ENCODE assay signal across 24 mouse cellular contexts in the genomic region with DNA sequence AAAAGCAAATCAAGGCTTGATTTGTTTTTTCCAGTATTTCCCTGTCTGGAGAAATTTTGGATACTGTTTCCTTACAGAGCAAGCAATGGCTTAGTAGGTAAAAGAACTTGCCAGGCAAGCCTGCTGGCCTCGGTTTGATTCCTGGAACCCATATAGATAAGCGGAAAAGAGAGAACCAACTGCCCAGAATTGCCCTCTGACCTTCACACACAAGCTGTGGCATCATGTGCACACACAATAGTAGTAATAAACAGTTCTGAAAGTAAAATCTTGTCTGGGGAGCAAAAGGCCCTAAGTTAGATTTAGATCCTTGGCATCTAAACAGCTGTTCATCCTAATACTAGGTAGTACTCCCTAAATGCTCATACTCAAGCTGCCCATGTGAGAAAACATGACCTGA. TPM values are rescaled to one million over a fixed set of nuclear protein-coding genes. Genes with fewer than 3 reads are reported as not detected.
DNase-seq lines count a peak whose midpoint lies in the region; ATAC-seq and TF ChIP-seq lines count a peak whose summit lies in the region.
"Had no signal": no experiment of that assay in that cellular context is flagged by ENCODE, and none has a peak within 500 bp of the region (broad histone marks: within the 10 kb centered on the region; RNA-seq: fewer than 3 reads in every experiment).

No protein-coding gene starts in this region.

- peaks cover 30% of the 10 kb centered on the region for H3K4me1 ChIP-seq in liver, adult 2 months (ENCODE audit: control insufficient read depth, insufficient read depth, low read length)
- peaks cover 25% of the 10 kb centered on the region for H3K4me1 ChIP-seq in intestine, embryonic 16.5 days (ENCODE audit: control insufficient read depth, insufficient read depth, low read length)
- no peaks in the 10 kb centered on the region; the same call in 1 of the 2 replicates for H3K4me1 ChIP-seq in stomach, postnatal 0 days (replicated peaks; ENCODE audit: control insufficient read depth, insufficient read depth)
- peaks cover 10% of the 10 kb centered on the region; the same call in 1 of the 2 replicates for H3K4me1 ChIP-seq in forebrain, postnatal 0 days (ENCODE audit: insufficient read depth)

- H3K27me3 ChIP-seq in liver, adult 2 months (ENCODE audit: control insufficient read depth, insufficient read depth, low read length): no peaks in the 10 kb centered on the region
- no peaks in the 10 kb centered on the region for H3K27me3 ChIP-seq in intestine, embryonic 16.5 days (replicated peaks; ENCODE audit: control insufficient read depth, insufficient read depth, low read length)
- H3K27me3 ChIP-seq in stomach, postnatal 0 days (ENCODE audit: control insufficient read depth, insufficient read depth, low read length): no peaks in the 10 kb centered on the region
- H3K27me3 ChIP-seq in forebrain, postnatal 0 days (ENCODE audit: insufficient read depth, low read length): no peaks in the 10 kb centered on the region
- H3K27me3 ChIP-seq: embryonic facial prominence, embryonic 12.5 days; embryonic facial prominence, embryonic 15.5 days; forebrain, embryonic 12.5 days; forebrain, embryonic 15.5 days; hindbrain, embryonic 13.5 days had no signal

- TF ChIP-seq CTCF in liver, adult 2 months (IDR thresholded peaks at IDR 0.05; ENCODE audit: low read depth, low read length): no peak
- TF ChIP-seq CTCF in stomach, postnatal 0 days (IDR thresholded peaks at IDR 0.05; ENCODE audit: low read depth): no peak
- no peak for TF ChIP-seq CTCF in forebrain, postnatal 0 days (IDR thresholded peaks at IDR 0.05; ENCODE audit: low read depth)

- DNase-seq in liver, adult 2 months (ENCODE audit: extremely low read depth, low read depth, low spot score): peak; percentile 63
- no peak for DNase-seq in liver
- peak; percentile 33 for DNase-seq in ovary, adult 18-20 months (ENCODE audit: low spot score)
- no peak for DNase-seq in ovary, postnatal 14 days (ENCODE audit: low spot score)
- DNase-seq in stomach, postnatal 0 days (ENCODE audit: low spot score): peak; percentile 24
- DNase-seq in frontal cortex, postnatal 10 days (ENCODE audit: low spot score in 2 of 2): no peak
- DNase-seq in forebrain, postnatal 0 days: no peak
- DNase-seq: adrenal gland, postnatal 14 days; cerebellum, adult 11 months; cerebellum, adult 2 months; cerebellum, adult 9-11 months; cerebellum, postnatal 25 days; gastrocnemius, adult 2 months; gastrocnemius, postnatal 14 days; heart, adult 11 months had no signal

- no peak overlapping the region for H3K4me2 ChIP-seq in intestine, embryonic 16.5 days (ENCODE audit: low read depth, low read length)
- no peak overlapping the region for H3K4me2 ChIP-seq in stomach, postnatal 0 days (replicated peaks; ENCODE audit: low read depth)
- no peak overlapping the region for H3K4me2 ChIP-seq in forebrain, postnatal 0 days (ENCODE audit: low read depth)
- H3K4me2 ChIP-seq: embryonic facial prominence, embryonic 12.5 days; embryonic facial prominence, embryonic 15.5 days; forebrain, embryonic 12.5 days; forebrain, embryonic 15.5 days; heart, embryonic 11.5 days; hindbrain, embryonic 13.5 days had no signal

- peaks cover 33% of the 10 kb centered on the region for H3K79me2 ChIP-seq in liver, adult 2 months (ENCODE audit: control insufficient read depth, insufficient read depth, low read length)

- H3K4me3 ChIP-seq in liver, adult 2 months (ENCODE audit: insufficient read depth, low read depth, low read length): no peak overlapping the region
- H3K4me3 ChIP-seq in intestine, embryonic 16.5 days (ENCODE audit: low read length): no peak overlapping the region
- no peak overlapping the region for H3K4me3 ChIP-seq in stomach, postnatal 0 days (ENCODE audit: low read depth, low read length)
- H3K4me3 ChIP-seq in forebrain, postnatal 0 days (ENCODE audit: low read depth, low read length): no peak overlapping the region
- H3K4me3 ChIP-seq: embryonic facial prominence, embryonic 12.5 days; embryonic facial prominence, embryonic 15.5 days; forebrain, embryonic 12.5 days; forebrain, embryonic 15.5 days; gastrocnemius, adult 2 months; hindbrain, embryonic 13.5 days had no signal

- no peak for TF ChIP-seq EP300 in stomach, postnatal 0 days (optimal IDR thresholded peaks at IDR 0.05)

- no peak overlapping the region for H3K9ac ChIP-seq in liver, adult 2 months (ENCODE audit: low read depth, low read length)
- no peak overlapping the region for H3K9ac ChIP-seq in intestine, embryonic 16.5 days (ENCODE audit: low read depth, low read length)
- H3K9ac ChIP-seq in stomach, postnatal 0 days (ENCODE audit: low read length): no peak overlapping the region
- no peak overlapping the region for H3K9ac ChIP-seq in forebrain, postnatal 0 days
- H3K9ac ChIP-seq: embryonic facial prominence, embryonic 12.5 days; embryonic facial prominence, embryonic 15.5 days; forebrain, embryonic 12.5 days; forebrain, embryonic 15.5 days; hindbrain, embryonic 13.5 days had no signal

- no peaks in the 10 kb centered on the region for H3K9me3 ChIP-seq in intestine, embryonic 16.5 days (ENCODE audit: control insufficient read depth, low read length)
- no peaks in the 10 kb centered on the region for H3K9me3 ChIP-seq in stomach, postnatal 0 days (ENCODE audit: control insufficient read depth, low read length)
- no peaks in the 10 kb centered on the region for H3K9me3 ChIP-seq in forebrain, postnatal 0 days (ENCODE audit: low read length)
- H3K9me3 ChIP-seq: embryonic facial prominence, embryonic 12.5 days; embryonic facial prominence, embryonic 15.5 days; forebrain, embryonic 12.5 days; forebrain, embryonic 15.5 days; hindbrain, embryonic 13.5 days had no signal

- ATAC-seq in intestine, embryonic 16.5 days: peak; percentile 47; the same call in 1 of the 2 replicates
- no peak for ATAC-seq in stomach, postnatal 0 days (ENCODE audit: low FRiP score, low TSS enrichment)
- ATAC-seq in forebrain, postnatal 0 days: no peak
- ATAC-seq: CD4-positive, CD25-positive, alpha-beta regulatory T cell, adult 4 months; forebrain, embryonic 15.5 days; hindbrain, postnatal 0 days had no signal

- no peaks in the 10 kb centered on the region for H3K36me3 ChIP-seq in liver, adult 2 months (ENCODE audit: control insufficient read depth, insufficient read depth, low read length)
- no peaks in the 10 kb centered on the region for H3K36me3 ChIP-seq in intestine, embryonic 16.5 days (ENCODE audit: control insufficient read depth, insufficient read depth, low read length)
- H3K36me3 ChIP-seq in stomach, postnatal 0 days (ENCODE audit: control insufficient read depth, insufficient read depth, low read length): no peaks in the 10 kb centered on the region
- no peaks in the 10 kb centered on the region for H3K36me3 ChIP-seq in forebrain, postnatal 0 days (ENCODE audit: insufficient read depth)
- H3K36me3 ChIP-seq: embryonic facial prominence, embryonic 12.5 days; embryonic facial prominence, embryonic 15.5 days; forebrain, embryonic 12.5 days; forebrain, embryonic 15.5 days; hindbrain, embryonic 13.5 days had no signal

- no peak for TF ChIP-seq POLR2A in liver, adult 2 months (IDR thresholded peaks at IDR 0.05; ENCODE audit: extremely low read depth, insufficient read depth, low read length)

- 8% methylated on average over 2 of the region's 2 CpGs for WGBS in liver, adult 2 months
- WGBS in intestine, embryonic 16.5 days: 64% methylated on average over 2 of the region's 2 CpGs
- WGBS in stomach, postnatal 0 days: 50% methylated on average over 2 of the region's 2 CpGs
- 76% methylated on average over 2 of the region's 2 CpGs for WGBS in forebrain, postnatal 0 days

- H3K27ac ChIP-seq in liver, adult 2 months (replicated peaks; ENCODE audit: insufficient read depth, low read depth, low read length): peak overlapping the region; percentile 33
- H3K27ac ChIP-seq in intestine, embryonic 16.5 days (ENCODE audit: low read length): no peak overlapping the region
- H3K27ac ChIP-seq in stomach, postnatal 0 days (replicated peaks): no peak overlapping the region
- no peak overlapping the region for H3K27ac ChIP-seq in forebrain, postnatal 0 days (ENCODE audit: low read depth, low read length)
- H3K27ac ChIP-seq: embryonic facial prominence, embryonic 12.5 days; embryonic facial prominence, embryonic 15.5 days; forebrain, embryonic 12.5 days; forebrain, embryonic 15.5 days; gastrocnemius, adult 2 months; hindbrain, embryonic 13.5 days; hindbrain, postnatal 0 days had no signal

RNA-seq across cellular contexts. Expression of gene Gspt1, which starts 6.3 kb away (rescaled TPM):
- 35.9 and 37.9 TPM in 2 replicates for total RNA-seq in liver, adult 2 months (2014; rRNA removed)
- 17.6 and 19.7 TPM in 2 replicates for polyA plus RNA-seq in liver, adult 2 months (2012; rRNA removed)
- polyA plus RNA-seq in intestine, embryonic 16.5 days (2015; fragmentation: Nextera tagmentation; extraction: Ambion mirVana): 53.0 and 54.9 TPM in 2 replicates
- 44.6 and 46.4 TPM in 2 replicates for polyA plus RNA-seq in stomach, postnatal 0 days (2015; fragmentation: Nextera tagmentation; extraction: Ambion mirVana)
- 70.2 and 74.7 TPM in 2 replicates for total RNA-seq in forebrain, postnatal 0 days (2014; rRNA removed)
- 37.8 and 46.9 TPM in 2 replicates for polyA plus RNA-seq in forebrain, postnatal 0 days (2015; fragmentation: Nextera tagmentation; extraction: Ambion mirVana)

RNA-seq across cellular contexts. Expression of gene Rsl1d1, which starts 44.7 kb away (rescaled TPM):
- total RNA-seq in liver, adult 2 months (2014; rRNA removed): 25.0 and 28.7 TPM in 2 replicates
- 4.2 and 4.5 TPM in 2 replicates for polyA plus RNA-seq in liver, adult 2 months (2012; rRNA removed)
- polyA plus RNA-seq in intestine, embryonic 16.5 days (2015; fragmentation: Nextera tagmentation; extraction: Ambion mirVana): 150 and 170 TPM in 2 replicates
- 90.4 and 91.7 TPM in 2 replicates for polyA plus RNA-seq in stomach, postnatal 0 days (2015; fragmentation: Nextera tagmentation; extraction: Ambion mirVana)
- total RNA-seq in forebrain, postnatal 0 days (2014; rRNA removed): 96.1 and 96.3 TPM in 2 replicates
- polyA plus RNA-seq in forebrain, postnatal 0 days (2015; fragmentation: Nextera tagmentation; extraction: Ambion mirVana): 157 and 175 TPM in 2 replicates

Comparison
In these comparisons a context has a peak if more than half of its experiments do, and no peak if none do; other contexts are left out.
1. DNase-seq: peak in liver, adult 2 months (single experiment), ovary, adult 18-20 months (single experiment) and stomach, postnatal 0 days (single experiment); none in liver (single experiment), ovary, postnatal 14 days (single experiment), frontal cortex, postnatal 10 days (0 of 2) and forebrain, postnatal 0 days (single experiment).
2. RNA of gene Rsl1d1, which starts 44.7 kb away (polyA plus RNA-seq): 150 to 170 TPM in intestine, embryonic 16.5 days, 157 to 175 TPM in forebrain, postnatal 0 days and 90.4 to 91.7 TPM in stomach, postnatal 0 days; 4.2 to 4.5 TPM in liver, adult 2 months; every median in the first group is over 10 times any median in the second.